Mouse (Mus musculus) liver, embryonic 14.5 days (tissue): ENCODE measurements around the gene Reln.

Experiments
- CTCF ChIP-seq: IDR thresholded peaks from 2 replicates; pipeline ENCODE4 v1.5.1; 2016; ENCODE audit warnings: antibody characterized with exemption, low read depth, control low read depth
- EP300 ChIP-seq: IDR thresholded peaks from 2 replicates; pipeline ENCODE4 v1.6.1; 2016; ENCODE audit warnings: antibody characterized with exemption, low read depth

DNA sequence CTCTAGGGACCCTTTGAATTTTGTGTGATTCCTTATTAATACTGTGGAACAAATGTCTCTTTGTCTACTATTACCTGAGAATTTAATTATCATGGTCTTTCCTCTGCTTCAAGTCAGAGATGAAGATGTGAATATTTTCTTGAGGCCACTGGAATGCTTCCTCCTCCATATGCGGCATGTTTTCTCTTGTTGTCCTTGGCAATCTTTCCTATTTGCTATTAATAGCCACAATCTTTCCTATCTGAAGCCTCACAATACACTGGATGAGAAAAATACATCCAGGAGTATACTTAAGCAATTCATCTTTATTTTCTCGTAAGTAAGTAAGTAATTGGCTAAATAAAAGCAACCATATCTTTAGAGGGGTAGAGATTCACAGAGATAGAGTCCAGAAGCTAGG lies 146.6 kb downstream of the Reln start:
- TF ChIP-seq EP300 (no peak), CTCF (no peak)
